ENCODE assay signal across 8 mouse cellular contexts in genomic region chrX:151344501-151344984, GRCm38 (mm10). TPM values are rescaled to one million over a fixed set of nuclear protein-coding genes. Genes with fewer than 3 reads are reported as not detected.
DNase-seq lines count a peak whose midpoint lies in the region; ATAC-seq and TF ChIP-seq lines count a peak whose summit lies in the region.

No protein-coding gene starts in this region.

- H3K4me1 ChIP-seq in ES-E14 (ENCODE audit: control insufficient read depth in 2 of 2, insufficient read depth in 2 of 2, low read length in 2 of 2, poor library complexity in 1 of 2): no peaks in the 10 kb centered on the region
- H3K4me1 ChIP-seq in forebrain, embryonic 12.5 days: peaks cover 14% of the 10 kb centered on the region
- peaks cover 7% of the 10 kb centered on the region for H3K4me1 ChIP-seq in heart, postnatal 0 days (ENCODE audit: control insufficient read depth, insufficient read depth)
- peaks cover 14% of the 10 kb centered on the region for H3K4me1 ChIP-seq in neural tube, embryonic 15.5 days

- no peak for TF ChIP-seq EP300 in heart, postnatal 0 days (IDR thresholded peaks at IDR 0.05; ENCODE audit: low read depth)

- H3K27ac ChIP-seq in ES-E14 (ENCODE audit: insufficient read depth, low read depth, low read length, poor library complexity, severe bottlenecking): peak overlapping the region; percentile 86
- peak overlapping the region; percentile 83 for H3K27ac ChIP-seq in forebrain, embryonic 12.5 days
- H3K27ac ChIP-seq in heart, postnatal 0 days (ENCODE audit: low read depth): peak overlapping the region; percentile 87
- peak overlapping the region; percentile 92 for H3K27ac ChIP-seq in neural tube, embryonic 15.5 days (replicated peaks)

- H3K4me2 ChIP-seq in forebrain, embryonic 12.5 days: peak overlapping the region; percentile 66
- H3K4me2 ChIP-seq in heart, postnatal 0 days (ENCODE audit: low read depth, low read length): peak overlapping the region; percentile 82
- H3K4me2 ChIP-seq in neural tube, embryonic 15.5 days: peak overlapping the region; percentile 61

- 13% methylated on average over 26 of the region's 33 CpGs for WGBS in forebrain, embryonic 12.5 days
- 19% methylated on average over 33 of the region's 33 CpGs for WGBS in heart, postnatal 0 days
- WGBS in neural tube, embryonic 15.5 days: 32% methylated on average over 31 of the region's 33 CpGs

- H3K4me3 ChIP-seq in ES-E14 (ENCODE audit: insufficient read depth in 1 of 2, low read depth in 1 of 2, low read length in 2 of 2, poor library complexity in 1 of 2, severe bottlenecking in 1 of 2): peak overlapping the region; percentile 89 to 98
- peak overlapping the region; percentile 62 for H3K4me3 ChIP-seq in forebrain, embryonic 12.5 days (replicated peaks)
- H3K4me3 ChIP-seq in heart, postnatal 0 days (ENCODE audit: low read depth, low read length): peak overlapping the region; percentile 75
- peak overlapping the region; percentile 65 for H3K4me3 ChIP-seq in neural tube, embryonic 15.5 days (replicated peaks)

- in situ Hi-C loops in ES-E14 (cut with MboI; ENCODE audit: low sequenced_read_pairs in 2 of 2, unreplicated experiment in 2 of 2): no loop called here

- H3K9ac ChIP-seq in ES-E14 (ENCODE audit: insufficient read depth, low read depth, low read length, poor library complexity, severe bottlenecking): peak overlapping the region; percentile 98
- H3K9ac ChIP-seq in forebrain, embryonic 12.5 days: peak overlapping the region; percentile 65
- peak overlapping the region; percentile 72 for H3K9ac ChIP-seq in heart, postnatal 0 days (replicated peaks; ENCODE audit: low read depth, low read length)
- H3K9ac ChIP-seq in neural tube, embryonic 15.5 days (replicated peaks): peak overlapping the region; percentile 62

- ATAC-seq in forebrain, embryonic 12.5 days (ENCODE audit: low FRiP score): peak; percentile 71
- peak; percentile 37 for ATAC-seq in heart, postnatal 0 days (ENCODE audit: insufficient read depth, low read depth)
- peak; percentile 78 for ATAC-seq in neural tube, embryonic 15.5 days (ENCODE audit: low FRiP score)

- DNase-seq in ES-E14 (ENCODE audit: low read depth, low spot score): peak; percentile 13
- peak; percentile 6 for DNase-seq in c-Kit-negative CD71-positive TER-119-positive erythroid progenitor cells, embryonic 14.5 days (ENCODE audit: low read depth, low spot score)
- DNase-seq in heart, postnatal 0 days (ENCODE audit: low spot score): no peak
- DNase-seq in kidney, postnatal 4 days: peak; percentile 35 to 62
- peak; percentile 52 to 58 for DNase-seq in lung, adult 18-20 months
- peak; percentile 50 for DNase-seq in testis, postnatal 14 days (ENCODE audit: low spot score)

- peaks cover 16% of the 10 kb centered on the region for H3K27me3 ChIP-seq in forebrain, embryonic 12.5 days
- no peaks in the 10 kb centered on the region for H3K27me3 ChIP-seq in heart, postnatal 0 days (ENCODE audit: control insufficient read depth, insufficient read depth, low read length)
- peaks cover 12% of the 10 kb centered on the region for H3K27me3 ChIP-seq in neural tube, embryonic 15.5 days (replicated peaks)

- H3K9me3 ChIP-seq in ES-E14 (ENCODE audit: control insufficient read depth, insufficient read depth, low read depth, low read length): no peaks in the 10 kb centered on the region
- no peaks in the 10 kb centered on the region for H3K9me3 ChIP-seq in forebrain, embryonic 12.5 days
- no peaks in the 10 kb centered on the region for H3K9me3 ChIP-seq in heart, postnatal 0 days (replicated peaks; ENCODE audit: control insufficient read depth, low read length)
- no peaks in the 10 kb centered on the region for H3K9me3 ChIP-seq in neural tube, embryonic 15.5 days (replicated peaks)

- TF ChIP-seq CTCF in heart, postnatal 0 days (IDR thresholded peaks at IDR 0.05; ENCODE audit: low read depth): no peak

- H3K36me3 ChIP-seq in ES-E14 (ENCODE audit: control insufficient read depth, insufficient read depth, low read length, poor library complexity, severe bottlenecking): no peaks in the 10 kb centered on the region; the same call in 1 of the 2 replicates
- H3K36me3 ChIP-seq in forebrain, embryonic 12.5 days (replicated peaks): no peaks in the 10 kb centered on the region
- H3K36me3 ChIP-seq in heart, postnatal 0 days (replicated peaks; ENCODE audit: control insufficient read depth, insufficient read depth, low read length): no peaks in the 10 kb centered on the region
- no peaks in the 10 kb centered on the region for H3K36me3 ChIP-seq in neural tube, embryonic 15.5 days

TF ChIP-seq in ES-E14, 5 proteins besides CTCF, POLR2A, EP300 and RAD21:
- no peak for TF ChIP-seq MAFK (IDR thresholded peaks at IDR 0.05; ENCODE audit: insufficient read depth, low read depth, low read length)
- TF ChIP-seq ZC3H11A (IDR thresholded peaks at IDR 0.05; ENCODE audit: borderline replicate concordance, low read depth, low read length): no peak
- TF ChIP-seq HCFC1 (IDR thresholded peaks at IDR 0.05; ENCODE audit: borderline replicate concordance, insufficient read depth, low read length): no peak
- TF ChIP-seq ZNF384 (IDR thresholded peaks at IDR 0.05; ENCODE audit: low read depth, low read length): no peak
- no peak for TF ChIP-seq CHD2 (IDR thresholded peaks at IDR 0.05; ENCODE audit: low read depth, low read length)

RNA-seq across cellular contexts. Expression of gene Fam120c, which starts 0.6 kb away (rescaled TPM):
- 2.0 and 2.9 TPM in 2 replicates for total RNA-seq in ES-E14 (2012; rRNA removed)
- polyA plus RNA-seq in forebrain, embryonic 12.5 days (2016; fragmentation: Nextera tagmentation; extraction: Ambion mirVana): 4.3 and 5.7 TPM in 2 replicates
- 5.6 and 9.6 TPM in 2 replicates for total RNA-seq in heart, postnatal 0 days (2014; rRNA removed; ENCODE audit: low replicate concordance)
- polyA plus RNA-seq in heart, postnatal 0 days (2015; fragmentation: Nextera tagmentation; extraction: Ambion mirVana): 2.4 and 2.9 TPM in 2 replicates
- polyA plus RNA-seq in neural tube, embryonic 15.5 days (2015; fragmentation: Nextera tagmentation; extraction: Ambion mirVana): 7.0 and 7.7 TPM in 2 replicates
